Mouse (Mus musculus) CH12.LX (cell line): ENCODE data around the gene Nemp1.

Experiments
- EP300 ChIP-seq: IDR thresholded peaks from 2 replicates; pipeline ENCODE4 v1.6.1; 2011; ENCODE audit warnings: low read length, improper control_type of control experiment
- ETS1 ChIP-seq: conservative IDR thresholded peaks from 2 replicates; pipeline ENCODE4 v1.6.1; 2012; ENCODE audit warnings: low read depth, mild to moderate bottlenecking, inconsistent platforms, low read length, improper control_type of control experiment, moderate library complexity
- NELFE ChIP-seq: IDR thresholded peaks from 2 replicates; pipeline ENCODE4 v1.6.1; 2011; ENCODE audit warnings: low read depth, low read length, improper control_type of control experiment

- TF ChIP-seq EP300 (0 out of 2 replicates have a peak, but pooled peaks have one; percentile 18), ETS1 (0 out of 2 replicates have a peak, but pooled peaks have one; percentile 16), NELFE (peak; percentile 62)
Observed at GRCm38 (mm10) chr10:127641861-127642771, 24.6 kb upstream of the Nemp1 start.
